Mouse (Mus musculus): ENCODE results near the gene Lims1. TPM values are rescaled to one million over a fixed set of nuclear protein-coding genes. Genes with fewer than 3 reads are reported as not detected.

Lims1 gene
- polyA plus RNA-seq, 1 experiment, result 12.7 TPM

- no peak overlapping the region for H3K27ac ChIP-seq (ENCODE audit: control insufficient read depth, insufficient read depth, low read depth, low read length)
- H3K4me1 ChIP-seq (ENCODE audit: control insufficient read depth, insufficient read depth, low read length), result no peaks in the 10 kb centered on the region
- H3K36me3 ChIP-seq (ENCODE audit: control insufficient read depth, insufficient read depth, low read length), result no peaks in the 10 kb centered on the region
- no peaks in the 10 kb centered on the region for H3K27me3 ChIP-seq (ENCODE audit: control insufficient read depth, insufficient read depth, low read length)
- H3K4me3 ChIP-seq (ENCODE audit: control insufficient read depth, low read depth, low read length), result no peak overlapping the region
- no peak for TF ChIP-seq CTCF (IDR thresholded peaks at IDR 0.05; ENCODE audit: control insufficient read depth, insufficient read depth, insufficient replicate concordance, low read depth, low read length)
- TF ChIP-seq POLR2A (IDR thresholded peaks at IDR 0.05; ENCODE audit: control insufficient read depth, low read depth, low read length), result no peak
These were observed 60.0 kb downstream of the Lims1 start for GRCm38 (mm10) chr10:58383282-58383681.

- Histone ChIP-seq H3K36me3 (ENCODE audit: control insufficient read depth, insufficient read depth, low read length) (no peaks in the 10 kb centered on the region), H3K4me3 (ENCODE audit: control insufficient read depth, low read depth, low read length) (no peak overlapping the region), H3K27me3 (ENCODE audit: control insufficient read depth, insufficient read depth, low read length) (no peaks in the 10 kb centered on the region), H3K4me1 (ENCODE audit: control insufficient read depth, insufficient read depth, low read length) (no peaks in the 10 kb centered on the region), H3K27ac (ENCODE audit: control insufficient read depth, insufficient read depth, low read depth, low read length) (no peak overlapping the region)
- TF ChIP-seq CTCF (IDR thresholded peaks at IDR 0.05; ENCODE audit: control insufficient read depth, insufficient read depth, insufficient replicate concordance, low read depth, low read length), result no peak
- TF ChIP-seq POLR2A (IDR thresholded peaks at IDR 0.05; ENCODE audit: control insufficient read depth, low read depth, low read length), result no peak
These were observed 60.5 kb downstream of the Lims1 start for GRCm38 (mm10) chr10:58383761-58384160.

- H3K4me1 ChIP-seq (ENCODE audit: control insufficient read depth, insufficient read depth, low read length), result no peaks in the 10 kb centered on the region
- no peaks in the 10 kb centered on the region for H3K36me3 ChIP-seq (ENCODE audit: control insufficient read depth, insufficient read depth, low read length)
- H3K27me3 ChIP-seq (ENCODE audit: control insufficient read depth, insufficient read depth, low read length), result no peaks in the 10 kb centered on the region
- TF ChIP-seq POLR2A (IDR thresholded peaks at IDR 0.05; ENCODE audit: control insufficient read depth, low read depth, low read length), result no peak
- no peak for TF ChIP-seq CTCF (IDR thresholded peaks at IDR 0.05; ENCODE audit: control insufficient read depth, insufficient read depth, insufficient replicate concordance, low read depth, low read length)
- no peak overlapping the region for H3K27ac ChIP-seq (ENCODE audit: control insufficient read depth, insufficient read depth, low read depth, low read length)
- no peak overlapping the region for H3K4me3 ChIP-seq (ENCODE audit: control insufficient read depth, low read depth, low read length)
These were observed 62.4 kb downstream of the Lims1 start for GRCm38 (mm10) chr10:58385629-58386028.

GRCm38 (mm10) chr10:58386997-58387396 is 63.7 kb downstream of the Lims1 start:
- Histone ChIP-seq H3K27ac (ENCODE audit: control insufficient read depth, insufficient read depth, low read depth, low read length) (no peak overlapping the region), H3K4me1 (ENCODE audit: control insufficient read depth, insufficient read depth, low read length) (no peaks in the 10 kb centered on the region), H3K4me3 (ENCODE audit: control insufficient read depth, low read depth, low read length) (no peak overlapping the region), H3K27me3 (ENCODE audit: control insufficient read depth, insufficient read depth, low read length) (no peaks in the 10 kb centered on the region), H3K36me3 (ENCODE audit: control insufficient read depth, insufficient read depth, low read length) (no peaks in the 10 kb centered on the region)
- no peak for TF ChIP-seq CTCF (IDR thresholded peaks at IDR 0.05; ENCODE audit: control insufficient read depth, insufficient read depth, insufficient replicate concordance, low read depth, low read length)
- no peak for TF ChIP-seq POLR2A (IDR thresholded peaks at IDR 0.05; ENCODE audit: control insufficient read depth, low read depth, low read length)

GRCm38 (mm10) chr10:58388648-58389047 is 65.4 kb downstream of the Lims1 start:
- no peaks in the 10 kb centered on the region for H3K27me3 ChIP-seq (ENCODE audit: control insufficient read depth, insufficient read depth, low read length)
- H3K36me3 ChIP-seq (ENCODE audit: control insufficient read depth, insufficient read depth, low read length), result no peaks in the 10 kb centered on the region
- no peak overlapping the region for H3K4me3 ChIP-seq (ENCODE audit: control insufficient read depth, low read depth, low read length)
- TF ChIP-seq CTCF (IDR thresholded peaks at IDR 0.05; ENCODE audit: control insufficient read depth, insufficient read depth, insufficient replicate concordance, low read depth, low read length) (no peak), POLR2A (IDR thresholded peaks at IDR 0.05; ENCODE audit: control insufficient read depth, low read depth, low read length) (no peak)
- H3K4me1 ChIP-seq (ENCODE audit: control insufficient read depth, insufficient read depth, low read length), result no peaks in the 10 kb centered on the region
- no peak overlapping the region for H3K27ac ChIP-seq (ENCODE audit: control insufficient read depth, insufficient read depth, low read depth, low read length)

- H3K4me3 ChIP-seq (ENCODE audit: control insufficient read depth, low read depth, low read length), result no peak overlapping the region
- no peaks in the 10 kb centered on the region for H3K4me1 ChIP-seq (ENCODE audit: control insufficient read depth, insufficient read depth, low read length)
- H3K36me3 ChIP-seq (ENCODE audit: control insufficient read depth, insufficient read depth, low read length), result no peaks in the 10 kb centered on the region
- no peak for TF ChIP-seq POLR2A (IDR thresholded peaks at IDR 0.05; ENCODE audit: control insufficient read depth, low read depth, low read length)
- no peak for TF ChIP-seq CTCF (IDR thresholded peaks at IDR 0.05; ENCODE audit: control insufficient read depth, insufficient read depth, insufficient replicate concordance, low read depth, low read length)
- H3K27me3 ChIP-seq (ENCODE audit: control insufficient read depth, insufficient read depth, low read length), result no peaks in the 10 kb centered on the region
- no peak overlapping the region for H3K27ac ChIP-seq (ENCODE audit: control insufficient read depth, insufficient read depth, low read depth, low read length)
These were observed 65.9 kb downstream of the Lims1 start for GRCm38 (mm10) chr10:58389151-58389550.

- no peaks in the 10 kb centered on the region for H3K27me3 ChIP-seq (ENCODE audit: control insufficient read depth, insufficient read depth, low read length)
- no peak overlapping the region for H3K4me3 ChIP-seq (ENCODE audit: control insufficient read depth, low read depth, low read length)
- no peaks in the 10 kb centered on the region for H3K36me3 ChIP-seq (ENCODE audit: control insufficient read depth, insufficient read depth, low read length)
- no peaks in the 10 kb centered on the region for H3K4me1 ChIP-seq (ENCODE audit: control insufficient read depth, insufficient read depth, low read length)
- H3K27ac ChIP-seq (ENCODE audit: control insufficient read depth, insufficient read depth, low read depth, low read length), result no peak overlapping the region
- TF ChIP-seq CTCF (IDR thresholded peaks at IDR 0.05; ENCODE audit: control insufficient read depth, insufficient read depth, insufficient replicate concordance, low read depth, low read length) (no peak), POLR2A (IDR thresholded peaks at IDR 0.05; ENCODE audit: control insufficient read depth, low read depth, low read length) (no peak)
These were observed 69.2 kb downstream of the Lims1 start for GRCm38 (mm10) chr10:58392435-58392834.
